Mouse (Mus musculus) C2C12 (cell line): ENCODE data around the gene Cbx7.

ENCODE experiments used
- CTCF ChIP-seq: IDR thresholded peaks from one replicate; pipeline ENCODE4 v1.5.1; 2011; ENCODE audit not compliant: control insufficient read depth, insufficient read depth, insufficient read length
- USF1 ChIP-seq: IDR thresholded peaks from one replicate; pipeline ENCODE4 v1.6.1; 2011; ENCODE audit warnings: low read depth, mild to moderate bottlenecking, control low read depth, moderate library complexity

DNA sequence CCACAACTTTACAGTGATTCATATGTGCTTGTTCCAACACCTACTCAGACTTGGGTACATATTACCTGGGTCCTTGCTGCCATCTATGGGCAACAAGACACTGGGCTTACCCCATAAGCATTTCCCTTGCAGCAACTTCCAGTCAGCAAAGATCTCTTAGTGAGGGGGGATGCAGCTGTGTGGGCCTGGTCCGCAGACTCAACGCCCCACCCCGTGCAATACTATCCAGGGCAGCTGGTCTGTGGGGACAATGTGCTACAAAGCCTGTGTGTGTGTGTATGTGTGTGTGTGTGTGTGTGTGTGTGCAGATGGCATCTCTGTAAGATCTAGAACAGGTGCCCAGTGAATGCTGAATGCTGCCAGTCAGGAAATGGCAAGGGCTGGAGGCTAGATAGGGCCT, 56.6 kb downstream of the Cbx7 start:
- TF ChIP-seq CTCF (no peak), USF1 (no peak)
